Comparison of ENCODE assay signal across 38 mouse cellular contexts in genomic region chr17:37018328-37018727, GRCm38 (mm10). TPM values are rescaled to one million over a fixed set of nuclear protein-coding genes. Genes with fewer than 3 reads are reported as not detected.
DNase-seq lines count a peak whose midpoint lies in the region; ATAC-seq and TF ChIP-seq lines count a peak whose summit lies in the region.
"Had no signal": no experiment of that assay in that cellular context is flagged by ENCODE, and none has a peak within 500 bp of the region (broad histone marks: within the 10 kb centered on the region; RNA-seq: fewer than 3 reads in every experiment).

No protein-coding gene starts in this region.

- no peak overlapping the region for H3K9ac ChIP-seq in ES-Bruce4 (ENCODE audit: low read depth, poor library complexity, severe bottlenecking)
- H3K9ac ChIP-seq: forebrain, postnatal 0 days; hindbrain, embryonic 15.5 days; kidney, embryonic 15.5 days; liver, embryonic 14.5 days; neural tube, embryonic 15.5 days had no signal

- peaks cover 6% of the 10 kb centered on the region for H3K4me1 ChIP-seq in ES-Bruce4 (ENCODE audit: control insufficient read depth, insufficient read depth, low read length)
- H3K4me1 ChIP-seq in cortical plate, adult 2 months (ENCODE audit: control insufficient read depth, insufficient read depth, low read length) = peaks cover 4% of the 10 kb centered on the region; the same call in 1 of the 2 replicates
- H3K4me1 ChIP-seq: hindbrain, embryonic 10.5 days; hindbrain, embryonic 15.5 days; kidney, embryonic 15.5 days; neural tube, embryonic 15.5 days had no signal

- TF ChIP-seq POLR2A in ES-Bruce4 (IDR thresholded peaks at IDR 0.05; ENCODE audit: insufficient read depth, low read length) = no peak
- TF ChIP-seq POLR2A in cortical plate, adult 2 months (IDR thresholded peaks at IDR 0.05; ENCODE audit: extremely low read depth, insufficient read depth, low read length) = no peak

- H3K4me3 ChIP-seq in left cerebral cortex, adult 2 months = no peak overlapping the region
- no peak overlapping the region for H3K4me3 ChIP-seq in ES-Bruce4 (ENCODE audit: low read depth, low read length)
- no peak overlapping the region for H3K4me3 ChIP-seq in cortical plate, adult 2 months (ENCODE audit: insufficient read depth, low read length)
- H3K4me3 ChIP-seq: hindbrain, embryonic 10.5 days; hindbrain, embryonic 15.5 days; kidney, embryonic 15.5 days; neural tube, embryonic 15.5 days had no signal

- intact Hi-C loops in left cerebral cortex, adult 2 months (cut with DNase I) = no loop called here
- intact Hi-C loops in left cerebral cortex, postnatal 10 days (cut with DNase I) = no loop called here

- H3K9me3 ChIP-seq in ES-Bruce4 (replicated peaks; ENCODE audit: control insufficient read depth, insufficient read depth, low read length, poor library complexity, severe bottlenecking) = no peaks in the 10 kb centered on the region
- H3K9me3 ChIP-seq: hindbrain, embryonic 10.5 days; hindbrain, embryonic 15.5 days; kidney, embryonic 15.5 days; neural tube, embryonic 15.5 days had no signal

- TF ChIP-seq CTCF in left cerebral cortex, adult 2 months (IDR thresholded peaks at IDR 0.05) = no peak
- no peak for TF ChIP-seq CTCF in ES-Bruce4 (IDR thresholded peaks at IDR 0.05; ENCODE audit: low read depth, low read length)
- no peak for TF ChIP-seq CTCF in cortical plate, adult 2 months (IDR thresholded peaks at IDR 0.05; ENCODE audit: extremely low read depth, insufficient read depth, low read length)

- H3K27me3 ChIP-seq in ES-Bruce4 (ENCODE audit: control insufficient read depth, insufficient read depth, low read length, poor library complexity, severe bottlenecking) = no peaks in the 10 kb centered on the region
- H3K27me3 ChIP-seq: hindbrain, embryonic 15.5 days; kidney, embryonic 15.5 days; neural tube, embryonic 15.5 days had no signal

- no peak for DNase-seq in frontal cortex, postnatal 10 days (ENCODE audit: low spot score in 2 of 2)
- peak in 1 of 2 experiments; percentile 18 for DNase-seq in left cerebral cortex, adult 2 months (ENCODE audit: extremely low spot score in 1 of 2, low spot score in 2 of 2)
- DNase-seq in left cerebral cortex, postnatal 10 days (ENCODE audit: extremely low spot score in 1 of 2, low spot score in 2 of 2) = no peak
- no peak for DNase-seq in lung, postnatal 14 days
- DNase-seq: adrenal gland, postnatal 25 days; cerebellum, adult 8-10 months; cerebellum, postnatal 25 days; forebrain, postnatal 0 days; gastrocnemius, postnatal 14 days; heart, postnatal 14 days; kidney, adult 11 months; kidney, postnatal 25 days; liver; lung, adult 2 months; lung, postnatal 10 days; midbrain, embryonic 14.5 days; spleen, adult 18-20 months; thymus, adult 18-20 months; thymus, postnatal 36 days had no signal

- peak; percentile 83 for ATAC-seq in frontal cortex, adult (ENCODE audit: low TSS enrichment)
- no peak for ATAC-seq in monocyte, adult 5-6 weeks (replicated peaks; ENCODE audit: insufficient number of reproducible peaks, low FRiP score, low TSS enrichment, poor library complexity, severe bottlenecking)
- ATAC-seq: CD4-positive, CD25-positive, alpha-beta regulatory T cell, adult 4 months; forebrain, postnatal 0 days; inflammation-experienced regulatory T-cells, adult 6 months had no signal

- TF ChIP-seq EP300 in ES-Bruce4 (IDR thresholded peaks at IDR 0.05; ENCODE audit: insufficient read depth, low read depth, low read length) = no peak

- H3K36me3 ChIP-seq in ES-Bruce4 (ENCODE audit: control insufficient read depth, insufficient read depth, low read length, poor library complexity, severe bottlenecking) = no peaks in the 10 kb centered on the region
- H3K36me3 ChIP-seq: hindbrain, embryonic 10.5 days; hindbrain, embryonic 15.5 days; kidney, embryonic 15.5 days had no signal

- H3K27ac ChIP-seq in left cerebral cortex, adult 2 months = peak overlapping the region; percentile 90
- peak overlapping the region; percentile 22; the same call in 1 of the 2 replicates for H3K27ac ChIP-seq in ES-Bruce4 (ENCODE audit: insufficient read depth, low read length)
- H3K27ac ChIP-seq in cortical plate, adult 2 months (ENCODE audit: insufficient read depth, low read length) = peak overlapping the region; percentile 95; the same call in 1 of the 2 replicates
- H3K27ac ChIP-seq: hindbrain, embryonic 10.5 days; hindbrain, embryonic 15.5 days; kidney, embryonic 15.5 days; liver, embryonic 14.5 days; neural tube, embryonic 15.5 days had no signal

RNA-seq across cellular contexts. Expression of gene Mog, which starts 4.9 kb away (rescaled TPM):
- total RNA-seq in left cerebral cortex, adult 2 months (2021) = 10 to 100 TPM; 29.1 to 29.2 TPM
- total RNA-seq in left cerebral cortex, postnatal 10 days (2021) = 10 to 100 TPM in 1 of 2 experiments, 1 to 10 TPM in 1; 3.7 to 11.2 TPM
- polyA plus RNA-seq in ES-Bruce4 (2011; ENCODE audit: insufficient read depth, insufficient read length, low read depth, missing spikeins) = not detected in 2 replicates
- polyA plus RNA-seq in cortical plate, adult 2 months (2012; rRNA removed) = 99.6 and 128 TPM in 2 replicates
- not detected in 3 replicates for total RNA-seq in monocyte, adult 5-6 weeks (2017)
- total RNA-seq: adrenal gland, adult 18-20 months; adrenal gland, postnatal 25 days; forebrain, postnatal 0 days; gastrocnemius, postnatal 14 days; granulocyte monocyte progenitor cell, adult 5-6 weeks; heart, postnatal 14 days had no signal
- polyA plus RNA-seq: brain, embryonic 14.5 days; CD4-positive, CD25-positive, alpha-beta regulatory T cell, adult 4 months; heart, embryonic 14.5 days; inflammation-experienced regulatory T-cells, adult 6 months; liver, embryonic 14.5 days; lung, adult 2 months; stomach, embryonic 16.5 days had no signal

RNA-seq across cellular contexts. Expression of gene Zfp57, which starts 17.4 kb away (rescaled TPM):
- 10 to 100 TPM; 16.7 to 17.8 TPM for total RNA-seq in left cerebral cortex, adult 2 months (2021)
- total RNA-seq in left cerebral cortex, postnatal 10 days (2021) = 10 to 100 TPM; 68.8 to 72.1 TPM
- polyA plus RNA-seq in ES-Bruce4 (2011; ENCODE audit: insufficient read depth, insufficient read length, low read depth, missing spikeins) = 223 and 254 TPM in 2 replicates
- polyA plus RNA-seq in cortical plate, adult 2 months (2012; rRNA removed) = 25.2 and 29.3 TPM in 2 replicates
- total RNA-seq in monocyte, adult 5-6 weeks (2017) = 0.64 to 3.4 TPM in 2 of 3 replicates, not detected in the other
- polyA plus RNA-seq: CD4-positive, CD25-positive, alpha-beta regulatory T cell, adult 4 months; inflammation-experienced regulatory T-cells, adult 6 months had no signal

RNA-seq across cellular contexts. Expression of gene Gabbr1, which starts 27.4 kb away (rescaled TPM):
- 100 to 1,000 TPM; 687 to 720 TPM for total RNA-seq in left cerebral cortex, adult 2 months (2021)
- 100 to 1,000 TPM; 579 to 604 TPM for total RNA-seq in left cerebral cortex, postnatal 10 days (2021)
- 163 and 180 TPM in 2 replicates for polyA plus RNA-seq in ES-Bruce4 (2011; ENCODE audit: insufficient read depth, insufficient read length, low read depth, missing spikeins)
- 481 and 483 TPM in 2 replicates for polyA plus RNA-seq in cortical plate, adult 2 months (2012; rRNA removed)
- 20.1 to 24.2 TPM (median 24.1 TPM) in 3 replicates for total RNA-seq in monocyte, adult 5-6 weeks (2017)

RNA-seq across cellular contexts. Expression of gene H2-M5, which starts 29.0 kb away (rescaled TPM):
- total RNA-seq in left cerebral cortex, adult 2 months (2021) = under 1 TPM; 0.61 to 0.75 TPM
- 1 to 10 TPM; 3.6 to 3.9 TPM for total RNA-seq in left cerebral cortex, postnatal 10 days (2021)
- 12.6 and 13.2 TPM in 2 replicates for polyA plus RNA-seq in ES-Bruce4 (2011; ENCODE audit: insufficient read depth, insufficient read length, low read depth, missing spikeins)
- polyA plus RNA-seq in cortical plate, adult 2 months (2012; rRNA removed) = 3.5 and 4.1 TPM in 2 replicates
- total RNA-seq in monocyte, adult 5-6 weeks (2017) = not detected in 3 replicates
- total RNA-seq: adrenal gland, adult 18-20 months; adrenal gland, postnatal 25 days; gastrocnemius, postnatal 14 days; granulocyte monocyte progenitor cell, adult 5-6 weeks had no signal
- polyA plus RNA-seq: CD4-positive, CD25-positive, alpha-beta regulatory T cell, adult 4 months had no signal

RNA-seq across cellular contexts. Expression of gene 2410137M14Rik, which starts 37.3 kb away (rescaled TPM):
- not detected for total RNA-seq in left cerebral cortex, adult 2 months (2021)
- total RNA-seq in left cerebral cortex, postnatal 10 days (2021) = under 1 TPM in 1 of 2 experiments, not detected in 1; 0.87 TPM
- polyA plus RNA-seq in ES-Bruce4 (2011; ENCODE audit: insufficient read depth, insufficient read length, low read depth, missing spikeins) = 2.9 and 4.7 TPM in 2 replicates
- 0.85 and 1.0 TPM in 2 replicates for polyA plus RNA-seq in cortical plate, adult 2 months (2012; rRNA removed)
- total RNA-seq in monocyte, adult 5-6 weeks (2017) = not detected in 3 replicates
- total RNA-seq: adrenal gland, adult 18-20 months; adrenal gland, postnatal 25 days; granulocyte monocyte progenitor cell, adult 5-6 weeks; heart, postnatal 14 days; layer of hippocampus, postnatal 14 days had no signal
- polyA plus RNA-seq: CD4-positive, CD25-positive, alpha-beta regulatory T cell, adult 4 months; embryonic facial prominence, embryonic 11.5 days; heart, embryonic 14.5 days; hindbrain, embryonic 10.5 days; inflammation-experienced regulatory T-cells, adult 6 months; kidney, embryonic 15.5 days; limb, embryonic 11.5 days; liver, embryonic 14.5 days; neural tube, embryonic 15.5 days; stomach, embryonic 16.5 days had no signal

Comparison
In these comparisons a context has a peak if more than half of its experiments do, and no peak if none do; other contexts are left out.
1. H3K27ac ChIP-seq: peak in every context shown above with its lines; median percentile 95 in cortical plate, adult 2 months; 90 in left cerebral cortex, adult 2 months; 22 in ES-Bruce4.
2. RNA of gene Gabbr1, which starts 27.4 kb away (total RNA-seq): 687 to 720 TPM in left cerebral cortex, adult 2 months and 579 to 604 TPM in left cerebral cortex, postnatal 10 days; 20.1 to 24.2 TPM in monocyte, adult 5-6 weeks; every median in the first group is over 10 times any median in the second.